Mouse (Mus musculus) layer of hippocampus, adult 9-11 months (tissue): Measurements from ENCODE around the gene Scgb2b19.
"Not testable (repeated sequence)": the region's sequence is repeated elsewhere in the genome, so short reads cannot be mapped to it uniquely, and the experiment has no call there.

Experiments used
- DNase-seq: peaks from one replicate; pipeline ENCODE4 v3.0.0; 2022

Gene Scgb2b19

DNA sequence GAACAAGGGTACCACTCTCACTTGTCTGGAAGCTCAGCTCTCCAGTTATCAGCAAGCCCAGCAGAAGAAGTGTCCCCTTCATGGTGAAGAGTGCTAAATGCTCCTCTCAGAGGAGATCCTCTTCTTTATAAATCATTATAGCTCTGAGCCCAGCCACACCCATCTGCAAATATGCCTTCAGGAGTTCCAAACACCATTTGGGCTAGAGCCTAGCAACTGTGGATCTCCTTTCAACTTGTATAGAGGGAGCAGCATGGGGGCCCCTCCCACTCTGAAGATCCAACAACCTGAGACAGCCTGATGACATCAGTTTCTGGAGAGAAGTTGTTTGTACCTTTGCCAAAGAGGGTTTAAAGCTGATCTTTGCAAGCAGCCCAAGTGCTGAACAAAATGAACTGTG lies at the start of gene Scgb2b19:
Gene Scgb2b19 (minus strand): TSS at position 101 of the 400 bp plus-strand sequence.
- not testable (repeated sequence) for DNase-seq

DNA sequence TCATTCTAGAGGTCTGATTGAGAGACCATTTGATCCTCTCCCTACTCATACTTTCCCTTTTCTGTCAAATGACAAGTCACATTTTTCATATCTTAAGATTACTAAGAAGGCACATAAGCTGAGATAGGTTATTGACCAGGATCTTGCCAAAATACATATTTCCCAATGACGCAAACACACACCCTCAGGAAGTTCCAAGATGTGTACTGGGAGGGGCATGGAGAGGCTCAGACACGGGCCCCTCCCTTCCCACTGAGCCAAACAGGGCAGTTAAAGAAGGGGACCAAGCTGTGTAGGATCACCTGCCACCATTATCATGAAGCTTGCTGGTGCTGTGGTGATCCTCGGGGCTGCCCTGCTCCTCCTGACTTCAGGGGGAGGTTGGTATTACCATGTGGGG lies 6.9 kb upstream of the Scgb2b19 start, which contains the start of gene Scgb1b19:
Gene Scgb1b19 (plus strand): TSS at position 301 of the 400 bp plus-strand sequence.
- DNase-seq: not testable (repeated sequence)
